Mouse (Mus musculus): ENCODE measurements around the gene Tm2d1.

GRCm38 (mm10) chr4:98335726-98336125, 47.4 kb downstream of the Tm2d1 start:
- no peak for TF ChIP-seq TAL1 (IDR thresholded peaks at IDR 0.05; ENCODE audit: low read length)
- no peak for TF ChIP-seq GATA1 (IDR thresholded peaks at IDR 0.05; ENCODE audit: low read length)
